7 mouse cellular contexts compared by ENCODE assay signal in the genomic region with DNA sequence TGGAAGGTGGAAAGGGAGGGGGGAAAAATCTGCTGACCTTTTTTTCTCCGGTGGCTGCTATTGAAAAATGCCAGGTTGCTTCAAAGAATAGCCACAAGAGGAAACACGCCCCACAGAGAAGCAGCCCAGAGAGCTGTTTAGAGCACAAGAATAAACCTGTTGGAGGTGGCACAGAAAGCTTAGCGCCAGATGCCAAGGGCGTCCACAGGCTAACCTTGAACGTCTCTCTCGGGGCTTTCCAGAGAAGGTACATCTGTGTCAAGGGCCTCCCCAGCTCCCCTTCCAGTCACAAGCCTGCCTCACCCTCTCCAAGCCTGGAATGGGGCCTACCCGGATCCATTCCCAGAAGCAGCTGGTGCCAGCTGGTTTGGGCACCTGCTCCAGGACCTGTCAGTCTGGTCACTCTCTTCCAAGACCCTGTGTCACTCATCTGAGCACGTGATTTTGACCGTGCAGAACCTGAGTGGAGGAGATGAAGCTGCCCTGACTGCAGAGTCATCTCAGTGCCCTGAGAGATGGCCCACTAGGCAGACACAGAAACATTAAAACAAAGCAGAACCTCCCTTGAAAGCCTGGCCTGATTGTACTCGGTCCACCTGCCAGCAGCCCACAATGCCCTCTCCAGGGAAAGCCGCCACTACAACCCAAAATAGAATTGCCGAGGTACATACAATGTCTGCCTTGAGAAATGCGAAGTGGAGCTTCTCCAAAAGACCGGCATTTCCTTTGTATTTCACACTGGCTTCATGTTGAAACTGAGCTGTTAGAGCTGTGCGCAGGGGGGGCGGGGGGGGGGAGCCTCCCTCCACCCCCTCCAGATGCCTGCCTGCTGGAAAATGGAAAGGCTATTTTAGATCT. TPM values are rescaled to one million over a fixed set of nuclear protein-coding genes. Genes with fewer than 3 reads are reported as not detected.
A peak's percentile ranks its signal among the peaks of the same experiment; 100 is the strongest.
DNase-seq lines count a peak whose midpoint lies in the region; ATAC-seq and TF ChIP-seq lines count a peak whose summit lies in the region.

No protein-coding gene starts in this region.

- H3K27me3 ChIP-seq in G1E (ENCODE audit: insufficient read depth, low read length), result no peaks in the 10 kb centered on the region
- H3K27me3 ChIP-seq in hindbrain, embryonic 10.5 days (ENCODE audit: insufficient read depth, poor library complexity, severe bottlenecking), result no peaks in the 10 kb centered on the region

- 0 out of 2 replicates have a peak, but pooled peaks have one; percentile 0 for ATAC-seq in G1E (ENCODE audit: extremely low read depth, insufficient number of reproducible peaks, low FRiP score, poor library complexity, severe bottlenecking)

- H3K4me1 ChIP-seq in G1E (ENCODE audit: insufficient read depth, low read depth, low read length), result peaks cover 53% of the 10 kb centered on the region
- peaks cover 61% of the 10 kb centered on the region for H3K4me1 ChIP-seq in hindbrain, embryonic 10.5 days (replicated peaks)

- no peak for DNase-seq in G1E (ENCODE audit: low spot score)
- peak; percentile 91 for DNase-seq in brain, embryonic 14.5 days (ENCODE audit: low read depth)
- peak; percentile 62 to 64 for DNase-seq in frontal cortex, postnatal 10 days (ENCODE audit: low spot score in 2 of 2)
- DNase-seq in hindbrain, embryonic 10.5 days (ENCODE audit: low spot score), result peak; percentile 40
- DNase-seq in layer of hippocampus, postnatal 10 days (ENCODE audit: low spot score in 2 of 2), result peak; percentile 80 to 83
- peak; percentile 76 for DNase-seq in lung, postnatal 14 days
- DNase-seq in right cerebral cortex, postnatal 10 days (ENCODE audit: low spot score in 2 of 2), result peak; percentile 77 to 85

- peak overlapping the region; percentile 99 for H3K4me3 ChIP-seq in G1E (ENCODE audit: low read depth, low read length)
- peak overlapping the region; percentile 99 for H3K4me3 ChIP-seq in hindbrain, embryonic 10.5 days

- 28% methylated on average over 16 of the region's 16 CpGs for WGBS in hindbrain, embryonic 10.5 days

- TF ChIP-seq POLR2A in brain, embryonic 14.5 days (IDR thresholded peaks at IDR 0.05; ENCODE audit: borderline replicate concordance, extremely low read depth, insufficient read depth, insufficient read length, poor library complexity, severe bottlenecking), result no peak

- H3K36me3 ChIP-seq in G1E (replicated peaks), result peaks cover 23% of the 10 kb centered on the region
- H3K36me3 ChIP-seq in hindbrain, embryonic 10.5 days, result peaks cover 12% of the 10 kb centered on the region

- no peak for TF ChIP-seq CTCF in G1E (IDR thresholded peaks at IDR 0.05; ENCODE audit: low read depth, low read length)
- TF ChIP-seq CTCF in brain, embryonic 14.5 days (IDR thresholded peaks at IDR 0.05; ENCODE audit: borderline replicate concordance, extremely low read depth, insufficient read depth, insufficient read length), result no peak

- peak overlapping the region; percentile 99 for H3K27ac ChIP-seq in hindbrain, embryonic 10.5 days

- H3K9me3 ChIP-seq in G1E (replicated peaks), result no peaks in the 10 kb centered on the region
- H3K9me3 ChIP-seq in hindbrain, embryonic 10.5 days, result no peaks in the 10 kb centered on the region

RNA-seq across cellular contexts. Expression of a gene that starts 1.6 kb away (rescaled TPM):
- total RNA-seq in G1E (2014; fragmentation: Nextera tagmentation) (231 and 246 TPM in 2 replicates), G1E (2017) (78.9 and 81.3 TPM in 2 replicates)
- 101 and 106 TPM in 2 replicates for polyA plus RNA-seq in G1E (2012)
- 37.3 and 39.6 TPM in 2 replicates for polyA plus RNA-seq in brain, embryonic 14.5 days (2012; rRNA removed)
- polyA plus RNA-seq in hindbrain, embryonic 10.5 days (2016; fragmentation: Nextera tagmentation; extraction: Ambion mirVana), result 3.3 and 4.3 TPM in 2 replicates
- total RNA-seq in layer of hippocampus, postnatal 10 days (2021), result 10 to 100 TPM; 57.0 to 63.1 TPM
